Mouse (Mus musculus): ENCODE results near the gene Slc44a4.

DNA sequence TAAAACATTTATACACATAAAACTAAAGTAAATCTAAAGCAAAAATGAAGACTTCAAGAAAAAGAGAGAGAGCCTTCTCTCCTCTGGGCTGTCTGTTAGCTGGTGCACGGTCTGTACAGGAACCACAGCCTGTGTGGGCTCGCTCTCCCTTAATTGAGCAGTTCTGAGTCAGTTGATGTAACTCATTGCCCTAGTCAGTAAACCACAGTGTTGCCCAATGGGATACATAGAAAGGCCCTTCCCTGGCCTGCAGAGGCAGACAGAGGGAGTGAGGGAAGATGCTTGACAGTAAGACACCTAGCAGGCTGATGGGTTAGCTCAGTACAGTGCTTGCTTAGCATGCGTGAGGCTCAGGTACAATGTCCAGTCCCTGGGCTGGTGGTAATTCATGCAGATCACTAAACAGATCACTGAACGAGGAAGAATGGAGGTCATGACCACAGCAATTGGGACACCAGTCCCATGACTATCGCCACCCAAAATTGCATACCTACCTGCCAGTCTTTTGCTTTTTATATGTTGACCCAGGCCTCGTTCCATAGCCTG, 23.8 kb downstream of the Slc44a4 start:
- TF ChIP-seq CTCF (IDR thresholded peaks at IDR 0.05; ENCODE audit: low read depth, low read length), result no peak
- no peak for TF ChIP-seq POLR2A (IDR thresholded peaks at IDR 0.05; ENCODE audit: borderline replicate concordance, low read depth, low read length)
